Comparison of ENCODE assay signal across 26 mouse cellular contexts in the genomic region with DNA sequence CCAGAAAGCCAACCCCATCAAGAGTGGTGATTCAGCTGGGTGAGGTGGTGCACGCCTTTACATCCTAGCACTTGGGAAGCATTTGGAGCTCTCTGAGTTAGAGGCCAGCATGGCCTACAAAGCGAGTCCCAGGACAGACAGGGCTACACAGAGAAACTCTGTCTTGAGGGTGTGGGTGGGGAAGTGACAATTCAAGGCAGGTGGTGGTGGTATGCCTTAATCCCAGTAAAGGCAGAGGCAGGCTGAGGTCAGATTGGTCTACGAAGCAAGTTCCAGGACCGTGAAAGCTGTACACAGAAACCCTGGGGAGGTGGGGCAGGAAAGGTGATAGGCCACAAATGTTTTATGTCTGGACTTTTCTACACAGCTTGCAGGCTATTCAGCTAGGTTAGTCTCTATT. TPM values are rescaled to one million over a fixed set of nuclear protein-coding genes. Genes with fewer than 3 reads are reported as not detected.
"Had no signal": no experiment of that assay in that cellular context is flagged by ENCODE, and none has a peak within 500 bp of the region (broad histone marks: within the 10 kb centered on the region; RNA-seq: fewer than 3 reads in every experiment).

No protein-coding gene starts in this region.

- H3K9ac ChIP-seq: lung, embryonic 15.5 days; midbrain, embryonic 13.5 days had no signal

- H3K4me2 ChIP-seq: lung, embryonic 15.5 days; midbrain, embryonic 13.5 days had no signal

- H3K27ac ChIP-seq: left cerebral cortex, adult 2 months; lung, embryonic 15.5 days; midbrain, embryonic 10.5 days; midbrain, embryonic 13.5 days; stomach, postnatal 0 days had no signal

- H3K27me3 ChIP-seq: lung, embryonic 15.5 days; midbrain, embryonic 13.5 days had no signal

- H3K4me3 ChIP-seq: left cerebral cortex, adult 2 months; lung, embryonic 15.5 days; megakaryocyte, embryonic 14.5 days; midbrain, embryonic 10.5 days; midbrain, embryonic 13.5 days had no signal

- DNase-seq: kidney, adult 2 months; kidney, postnatal 10 days; kidney, postnatal 36 days; layer of hippocampus, postnatal 36 days; lung, adult 18-20 months; lung, postnatal 10 days; lung, postnatal 36 days; right cerebral cortex, adult 18-20 months; right cerebral cortex, postnatal 14 days; right cerebral cortex, postnatal 4 days; thymus, adult 2 months; thymus, postnatal 14 days; thymus, postnatal 4 days had no signal

- ATAC-seq: intestine, postnatal 0 days; midbrain, embryonic 13.5 days; midbrain, embryonic 16.5 days had no signal

- H3K9me3 ChIP-seq: lung, embryonic 15.5 days; megakaryocyte, embryonic 14.5 days; midbrain, embryonic 10.5 days; midbrain, embryonic 13.5 days had no signal

RNA-seq across cellular contexts. Expression of a gene that starts 1.7 kb away (rescaled TPM):
- polyA plus RNA-seq: neural tube, embryonic 11.5 days; stomach, embryonic 14.5 days had no signal

RNA-seq across cellular contexts. Expression of a gene that starts 12.5 kb away (rescaled TPM):
- polyA plus RNA-seq: intestine, postnatal 0 days; kidney, embryonic 14.5 days; limb, embryonic 11.5 days; lung, embryonic 15.5 days; midbrain, embryonic 13.5 days; midbrain, embryonic 16.5 days; neural tube, embryonic 11.5 days; neural tube, embryonic 14.5 days; stomach, embryonic 14.5 days; stomach, postnatal 0 days had no signal
